Mouse (Mus musculus) testis, postnatal 14 days (tissue): ENCODE measurements at regions not wholly inside any gene's neighbourhood (a gene's known extent, or its start where the extent isn't known, plus 50 kb on each side); places are given as distances from the start of the nearest gene placed in this dataset.

Experiments used
- DNase-seq: peaks from one replicate; pipeline ENCODE4 v3.0.0; 2021; ENCODE audit warnings: low spot score

DNA sequence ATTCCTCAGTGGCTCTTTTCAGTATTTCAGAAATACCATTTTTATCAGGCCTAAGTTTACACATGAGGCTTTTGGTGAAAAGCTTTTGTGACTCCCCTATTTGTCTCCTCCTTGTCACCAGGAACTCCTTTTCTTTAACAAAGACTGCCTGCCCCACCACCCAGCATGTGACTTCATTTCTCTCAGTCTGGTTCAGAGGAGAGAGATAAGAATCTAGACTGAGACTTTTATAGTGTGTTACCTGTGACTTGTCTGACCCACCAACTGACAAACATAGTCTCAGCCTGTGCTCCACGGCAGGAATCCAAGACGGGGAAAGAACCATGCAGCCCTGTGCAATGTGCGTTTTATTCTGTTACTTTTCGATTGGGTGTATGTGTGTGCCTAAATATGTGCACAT lies 260.4 kb downstream of the Sox4 start:
- DNase-seq, result no peak

GRCm38 (mm10) chr13:28692587-28692986 lies 260.9 kb downstream of the Sox4 start:
- no peak for DNase-seq

- DNase-seq, result no peak
Observed at GRCm38 (mm10) chr13:28690511-28691160, 262.9 kb downstream of the Sox4 start.

GRCm38 (mm10) chr13:28687838-28688237 lies 265.7 kb downstream of the Sox4 start:
- no peak for DNase-seq

DNA sequence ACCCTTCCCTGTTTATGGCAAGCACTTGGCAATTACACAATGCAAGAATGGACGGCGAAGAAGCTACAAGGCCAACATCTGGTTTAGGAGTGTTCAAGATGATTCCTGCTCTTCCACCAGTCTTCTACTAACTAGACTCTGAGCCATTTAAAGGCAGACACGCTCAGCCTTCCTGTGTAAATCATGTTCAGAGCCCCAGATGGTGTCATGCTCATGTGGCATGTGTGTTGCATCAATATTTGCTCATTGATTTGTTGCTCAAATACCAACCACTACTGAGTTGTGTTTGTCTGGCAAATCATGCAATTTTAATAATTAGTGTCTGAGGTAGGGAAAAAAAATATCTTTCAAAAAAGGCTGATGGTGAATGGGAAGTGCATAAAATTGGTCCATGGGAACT lies 269.2 kb downstream of the Sox4 start:
- DNase-seq, result no peak

- no peak for DNase-seq
Observed at GRCm38 (mm10) chr13:28680266-28680665, 273.2 kb downstream of the Sox4 start.

- DNase-seq, result no peak
Observed at GRCm38 (mm10) chr13:28673622-28674021, 279.9 kb downstream of the Sox4 start.

DNA sequence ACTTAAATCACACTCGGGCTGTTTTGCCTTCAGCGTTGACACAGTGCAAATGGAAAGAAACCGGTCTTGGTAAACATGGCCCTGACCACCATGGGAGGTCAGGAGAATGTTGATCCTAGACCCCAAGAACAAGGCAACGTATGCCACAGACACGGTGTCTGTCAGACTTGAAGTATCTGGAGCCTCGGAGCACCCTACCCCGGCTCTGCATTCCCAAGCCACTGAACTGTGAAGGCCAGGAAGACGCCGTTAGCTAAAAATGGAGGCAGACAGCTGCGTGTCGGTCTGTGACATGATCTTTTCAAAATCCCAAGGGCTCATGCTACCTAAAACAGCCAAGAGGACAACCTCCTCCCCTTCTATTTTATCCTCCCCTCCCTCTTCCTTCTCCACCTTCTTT lies 282.0 kb downstream of the Sox4 start:
- DNase-seq, result no peak

DNA sequence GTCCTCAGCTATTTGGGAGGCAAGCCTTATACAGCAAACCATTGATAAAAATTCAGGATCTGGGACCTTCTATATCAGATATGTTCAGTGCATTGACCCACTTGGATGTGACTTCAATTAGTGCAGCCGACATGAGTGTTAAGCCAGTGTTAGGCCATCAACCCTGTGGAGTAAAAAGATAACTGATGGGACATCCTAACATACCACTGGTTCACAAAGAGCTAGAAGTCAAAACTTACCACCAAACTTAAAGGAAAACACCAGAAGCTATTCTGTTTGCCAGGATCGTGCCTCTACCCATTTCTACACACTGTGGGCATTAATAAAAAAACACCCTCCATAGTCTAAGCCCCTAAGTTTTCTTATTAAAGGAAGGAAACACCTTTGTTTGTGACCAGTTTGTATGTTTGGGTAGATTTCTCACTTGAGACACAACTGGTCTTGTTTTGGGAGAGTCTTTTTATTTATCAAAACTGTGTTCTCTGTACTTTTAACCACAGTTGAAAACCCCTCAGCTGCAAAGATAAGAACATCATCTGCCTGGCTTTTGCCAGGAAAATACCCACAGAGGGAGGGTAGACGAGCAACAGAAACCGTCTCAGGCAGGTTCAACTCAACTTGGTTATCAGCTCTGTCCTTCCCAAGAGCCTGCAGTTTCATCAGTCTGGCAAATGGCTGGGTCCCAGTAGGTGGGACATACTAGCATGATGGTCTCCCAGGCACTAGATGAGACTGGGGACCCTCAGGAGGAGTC lies 283.5 kb downstream of the Sox4 start:
- DNase-seq, result no peak

GRCm38 (mm10) chr13:28666832-28667231 lies 286.7 kb downstream of the Sox4 start:
- DNase-seq, result no peak

DNA sequence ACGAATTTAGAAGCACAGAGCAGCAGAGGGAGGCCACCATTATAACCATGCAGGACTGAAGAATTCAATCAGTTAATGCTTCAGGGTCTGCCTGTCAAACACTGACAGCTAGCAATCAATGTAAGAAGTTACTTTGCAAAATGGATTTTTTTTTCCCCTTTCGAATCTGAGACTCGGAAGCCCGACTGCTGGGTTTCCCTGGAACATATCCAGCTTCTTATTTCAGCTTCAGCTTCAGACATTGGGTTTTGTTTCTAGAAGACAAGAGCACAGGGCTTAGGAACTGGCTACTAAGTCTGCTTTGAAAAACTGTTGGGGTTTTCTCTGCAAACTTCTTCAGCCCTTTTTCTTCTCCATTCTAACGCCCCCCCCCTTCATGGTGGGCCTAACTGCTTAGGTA lies 288.4 kb downstream of the Sox4 start:
- no peak for DNase-seq

DNA sequence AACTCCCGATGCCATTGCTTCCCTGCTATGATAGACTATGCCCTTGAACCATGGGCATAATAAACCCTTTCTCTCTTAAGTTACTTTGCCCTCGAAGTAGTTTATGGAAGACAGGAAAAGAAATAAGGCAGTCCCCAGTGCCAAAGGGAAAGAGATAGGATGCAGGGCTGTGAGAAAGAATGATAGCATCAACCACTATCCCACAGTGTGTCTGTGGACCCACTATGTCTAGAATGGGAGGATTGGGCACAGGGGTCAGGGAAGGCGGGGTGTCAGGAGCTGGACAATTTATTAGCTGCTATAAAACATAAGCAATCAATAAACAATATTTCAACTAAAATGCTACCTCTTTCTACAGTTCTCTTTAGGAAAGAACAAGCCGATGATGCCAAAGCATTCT lies 288.8 kb downstream of the Sox4 start:
- DNase-seq, result no peak

DNA sequence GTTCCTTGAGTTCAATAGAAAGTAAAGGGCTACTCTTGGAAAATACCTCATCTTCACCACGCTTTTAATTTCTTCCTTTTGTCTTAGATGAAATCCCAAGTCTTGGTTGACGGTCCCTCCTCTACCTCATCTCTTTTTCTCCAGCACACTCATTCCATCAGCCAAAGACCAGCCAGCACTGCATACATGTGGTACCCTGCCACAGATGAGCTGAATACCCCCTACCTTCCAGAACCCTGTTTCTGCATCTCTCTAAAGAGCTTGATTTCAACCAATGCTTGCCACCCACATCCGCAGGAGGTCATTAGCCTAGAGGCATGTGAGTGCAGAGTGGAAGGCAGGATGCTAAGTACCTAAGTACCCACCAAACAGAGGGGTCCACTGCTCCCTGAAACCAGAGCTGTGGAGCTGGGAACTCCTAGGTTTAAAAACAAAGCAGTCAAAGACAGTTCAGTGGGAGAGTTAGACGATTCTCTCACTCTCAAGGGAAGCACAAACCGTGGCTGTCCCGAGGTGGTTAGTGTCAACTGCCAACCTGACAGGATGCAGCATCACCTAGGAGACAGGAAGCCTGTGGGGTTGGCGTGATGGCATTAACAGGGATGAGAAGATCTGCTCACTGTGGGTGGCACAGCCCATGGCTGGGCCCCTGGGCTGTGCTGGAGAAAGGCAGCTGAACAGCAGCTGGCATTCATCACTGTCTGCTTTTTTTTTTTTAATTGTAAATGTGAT lies 289.4 kb downstream of the Sox4 start:
- no peak for DNase-seq

- DNase-seq, result no peak
Observed at GRCm38 (mm10) chr13:28663459-28663858, 290.1 kb downstream of the Sox4 start.

DNA sequence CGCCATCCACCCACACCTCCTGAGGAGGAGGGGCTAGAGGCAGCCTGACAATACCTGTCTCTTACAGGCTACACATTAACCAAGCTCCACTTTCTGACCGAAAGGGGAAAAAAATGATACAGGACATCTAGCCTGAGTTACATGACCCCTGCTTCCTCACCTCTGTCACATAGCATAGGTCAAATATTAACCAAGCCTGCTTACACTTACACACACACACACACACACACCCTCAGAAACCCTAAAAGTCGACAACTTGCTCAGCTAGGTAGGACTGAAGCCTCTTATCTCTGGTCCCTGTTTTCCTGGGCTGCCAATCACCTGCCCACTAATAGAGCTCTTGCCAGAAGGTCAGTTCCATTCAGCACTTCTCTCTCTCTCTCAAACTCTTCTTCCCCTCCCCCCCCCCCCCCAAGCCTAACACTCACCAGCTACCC lies 291.2 kb downstream of the Sox4 start:
- no peak for DNase-seq

GRCm38 (mm10) chr13:28660151-28660550 lies 293.4 kb downstream of the Sox4 start:
- no peak for DNase-seq

- DNase-seq, result no peak
Observed at GRCm38 (mm10) chr13:28658652-28659051, 294.9 kb downstream of the Sox4 start.

DNA sequence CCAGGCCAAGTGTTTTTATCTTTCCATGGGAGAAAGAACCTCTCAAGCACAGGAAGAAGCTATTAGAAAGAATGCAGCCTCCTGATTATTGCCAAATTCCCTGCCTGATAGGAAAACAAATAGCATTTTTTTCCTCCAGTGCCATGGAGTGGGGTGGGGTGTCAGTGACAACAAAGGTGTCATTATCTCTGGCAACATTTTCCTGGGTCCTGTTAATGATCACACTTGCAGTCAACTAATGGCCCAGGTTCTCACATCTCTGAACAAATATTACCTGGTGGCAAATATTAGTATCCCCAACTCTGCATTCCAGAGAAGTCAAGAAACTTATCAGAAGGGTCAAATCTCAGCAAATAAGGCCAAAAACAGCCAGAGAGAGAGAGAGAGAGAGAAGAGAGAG lies 298.6 kb downstream of the Sox4 start:
- DNase-seq, result no peak

- peak; percentile 16 for DNase-seq
Observed at GRCm38 (mm10) chr13:28653362-28653761, 300.2 kb downstream of the Sox4 start.

GRCm38 (mm10) chr13:28651810-28652209 lies 301.7 kb downstream of the Sox4 start:
- no peak for DNase-seq

GRCm38 (mm10) chr13:28645881-28646280 lies 307.6 kb downstream of the Sox4 start:
- no peak for DNase-seq

DNA sequence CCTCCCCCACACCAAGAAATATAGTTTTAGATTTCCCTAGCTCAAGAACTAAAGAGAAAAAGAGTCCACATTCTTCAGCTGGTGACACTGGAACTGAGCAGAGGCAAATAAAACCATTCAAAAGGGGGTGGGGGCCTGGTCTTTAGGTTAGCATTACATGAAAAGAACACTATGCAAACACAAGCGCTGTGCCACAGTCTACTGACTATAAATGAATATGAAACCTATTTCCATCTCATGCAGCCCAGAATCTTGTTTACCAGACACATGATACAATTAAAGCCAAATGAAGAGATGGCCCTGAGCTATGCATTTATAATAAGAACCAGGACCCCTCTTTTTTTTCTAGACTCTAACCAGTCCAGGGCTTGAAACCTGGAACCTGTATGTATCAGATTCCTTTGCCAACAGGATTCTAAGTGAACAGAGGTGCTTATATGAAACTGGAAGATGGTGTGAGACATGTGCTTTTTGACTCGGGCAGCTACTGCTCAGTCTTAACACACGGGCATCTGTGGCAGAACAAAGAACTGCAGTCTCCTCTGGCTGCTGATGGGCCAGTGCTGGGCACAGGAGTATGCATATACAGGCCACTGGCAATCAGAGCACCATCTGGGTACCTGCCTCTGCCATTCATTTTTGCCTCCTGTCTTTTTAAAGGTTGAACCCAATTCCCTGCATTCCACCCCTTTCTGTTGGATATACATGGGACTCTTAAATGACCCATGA lies 308.5 kb downstream of the Sox4 start:
- DNase-seq, result no peak
